Mouse (Mus musculus): ENCODE data around the gene Cachd1. TPM values are rescaled to one million over a fixed set of nuclear protein-coding genes. Genes with fewer than 3 reads are reported as not detected.

Gene Cachd1
- polyA plus RNA-seq, 1 experiment from 2014 or later, result 34.7 TPM

GRCm38 (mm10) chr4:100990996-100991395 lies 214.5 kb downstream of the Cachd1 start:
- Histone ChIP-seq H3K4me2 (replicated peaks) (no peak overlapping the region), H3K9me3 (replicated peaks) (no peaks in the 10 kb centered on the region), H3K4me3 (no peak overlapping the region), H3K36me3 (peaks cover 58% of the 10 kb centered on the region), H3K27me3 (no peaks in the 10 kb centered on the region), H3K27ac (peak overlapping the region; percentile 52; the same call in 1 of the 2 replicates), H3K4me1 (peaks cover 36% of the 10 kb centered on the region), H3K9ac (no peak overlapping the region)
- WGBS, result 37% methylated on average over 4 of the region's 4 CpGs
- peak; percentile 45; the same call in 1 of the 2 replicates for ATAC-seq (ENCODE audit: low FRiP score)

- no peak for ATAC-seq (ENCODE audit: low FRiP score)
- Histone ChIP-seq H3K9ac (no peak overlapping the region), H3K27me3 (no peaks in the 10 kb centered on the region), H3K27ac (no peak overlapping the region), H3K4me1 (peaks cover 42% of the 10 kb centered on the region), H3K36me3 (peaks cover 51% of the 10 kb centered on the region), H3K4me2 (replicated peaks) (no peak overlapping the region), H3K9me3 (replicated peaks) (no peaks in the 10 kb centered on the region), H3K4me3 (no peak overlapping the region)
- 87% methylated on average over 6 of the region's 6 CpGs for WGBS
These were observed 215.6 kb downstream of the Cachd1 start for GRCm38 (mm10) chr4:100992086-100992485.

- Histone ChIP-seq H3K27ac (peak overlapping the region; percentile 68), H3K4me2 (replicated peaks) (no peak overlapping the region), H3K4me3 (no peak overlapping the region), H3K36me3 (peaks cover 46% of the 10 kb centered on the region), H3K27me3 (no peaks in the 10 kb centered on the region), H3K4me1 (peaks cover 43% of the 10 kb centered on the region), H3K9ac (no peak overlapping the region), H3K9me3 (replicated peaks) (no peaks in the 10 kb centered on the region)
- ATAC-seq (ENCODE audit: low FRiP score), result peak; percentile 21; the same call in 1 of the 2 replicates
- WGBS, result 55% methylated on average over 18 of the region's 18 CpGs
These were observed 218.2 kb downstream of the Cachd1 start for GRCm38 (mm10) chr4:100994442-100995255.

DNA sequence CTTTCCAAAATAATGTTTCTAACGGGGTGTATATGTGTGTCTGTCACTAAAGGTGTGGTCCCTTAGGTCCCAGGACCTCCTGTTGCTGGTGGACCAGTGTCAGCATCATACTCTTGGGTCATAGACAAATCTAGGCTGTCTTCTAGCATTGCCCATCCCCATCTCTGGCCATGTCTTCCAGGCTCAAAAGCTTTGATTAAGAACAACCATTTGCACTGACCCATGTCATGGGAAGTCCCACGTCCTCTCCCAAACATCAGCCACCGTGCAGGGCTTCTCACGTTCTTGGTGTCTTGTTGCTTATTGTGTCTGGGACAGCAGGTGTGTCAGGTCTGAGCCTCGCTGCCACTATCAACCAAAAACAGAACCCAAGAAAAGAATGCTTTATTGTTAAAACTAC lies 219.1 kb downstream of the Cachd1 start:
- H3K36me3 ChIP-seq, result peaks cover 37% of the 10 kb centered on the region
- no peaks in the 10 kb centered on the region for H3K9me3 ChIP-seq (replicated peaks)
- WGBS, result 75% methylated on average over 5 of the region's 5 CpGs
- no peaks in the 10 kb centered on the region for H3K27me3 ChIP-seq
- no peak for ATAC-seq (ENCODE audit: low FRiP score)
- no peak overlapping the region for H3K4me3 ChIP-seq
- H3K4me2 ChIP-seq (replicated peaks), result no peak overlapping the region
- peak overlapping the region; percentile 30; the same call in 1 of the 2 replicates for H3K27ac ChIP-seq
- H3K9ac ChIP-seq, result no peak overlapping the region
- peaks cover 35% of the 10 kb centered on the region for H3K4me1 ChIP-seq

GRCm38 (mm10) chr4:100996060-100996651 lies 219.7 kb downstream of the Cachd1 start:
- no peak overlapping the region for H3K4me3 ChIP-seq
- no peak for ATAC-seq (ENCODE audit: low FRiP score)
- H3K9ac ChIP-seq, result no peak overlapping the region
- peaks cover 31% of the 10 kb centered on the region for H3K4me1 ChIP-seq
- no peak overlapping the region for H3K4me2 ChIP-seq (replicated peaks)
- WGBS, result 50% methylated on average over 4 of the region's 4 CpGs
- H3K9me3 ChIP-seq (replicated peaks), result no peaks in the 10 kb centered on the region
- H3K36me3 ChIP-seq, result peaks cover 36% of the 10 kb centered on the region
- H3K27me3 ChIP-seq, result no peaks in the 10 kb centered on the region
- H3K27ac ChIP-seq, result no peak overlapping the region

GRCm38 (mm10) chr4:100998145-100998544 lies 221.7 kb downstream of the Cachd1 start:
- WGBS, result 31% methylated on average over 2 of the region's 2 CpGs
- H3K27ac ChIP-seq, result no peak overlapping the region
- ATAC-seq (ENCODE audit: low FRiP score), result no peak

DNA sequence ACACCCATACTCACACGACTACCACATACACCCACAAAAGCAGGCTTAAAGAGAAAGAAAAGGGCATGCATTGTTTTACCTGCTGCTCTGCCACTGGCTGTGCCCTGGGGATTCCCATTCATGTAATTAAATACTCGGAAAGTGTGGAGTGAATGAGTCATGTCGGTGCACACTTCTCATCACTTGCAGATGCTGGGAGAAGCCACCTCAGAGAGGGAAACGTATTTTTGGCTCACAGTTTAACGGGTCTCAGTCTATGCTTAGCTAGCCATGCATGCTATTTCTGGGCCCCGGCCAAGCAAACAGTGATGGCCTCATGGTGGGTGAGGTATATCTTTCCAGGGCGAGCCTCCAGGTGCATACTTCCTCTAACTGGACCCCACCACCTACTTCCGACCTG lies 222.4 kb downstream of the Cachd1 start:
- H3K36me3 ChIP-seq, result peaks cover 30% of the 10 kb centered on the region
- 89% methylated on average over 8 of the region's 8 CpGs for WGBS

More at GRCm38 (mm10) chr4:100998145-100998544, 221.7 kb downstream of the Cachd1 start:
- no peak overlapping the region for H3K4me2 ChIP-seq (replicated peaks)
- no peak overlapping the region for H3K9ac ChIP-seq
- peaks cover 27% of the 10 kb centered on the region for H3K4me1 ChIP-seq
- H3K9me3 ChIP-seq (replicated peaks), result no peaks in the 10 kb centered on the region
- H3K4me3 ChIP-seq, result no peak overlapping the region
- H3K27me3 ChIP-seq, result no peaks in the 10 kb centered on the region
- peaks cover 29% of the 10 kb centered on the region for H3K36me3 ChIP-seq

GRCm38 (mm10) chr4:101000622-101001021 lies 224.1 kb downstream of the Cachd1 start:
- Histone ChIP-seq H3K4me2 (replicated peaks) (no peak overlapping the region), H3K4me1 (peaks cover 9% of the 10 kb centered on the region; the same call in 1 of the 2 replicates), H3K9me3 (replicated peaks) (no peaks in the 10 kb centered on the region), H3K36me3 (peaks cover 21% of the 10 kb centered on the region), H3K4me3 (no peak overlapping the region), H3K27me3 (no peaks in the 10 kb centered on the region), H3K9ac (no peak overlapping the region), H3K27ac (no peak overlapping the region)
- ATAC-seq (ENCODE audit: low FRiP score), result no peak
- WGBS, result 96% methylated on average over 3 of the region's 3 CpGs

More for the DNA sequence above, 222.4 kb downstream of the Cachd1 start:
- H3K9ac ChIP-seq, result no peak overlapping the region
- H3K27ac ChIP-seq, result no peak overlapping the region
- H3K27me3 ChIP-seq, result no peaks in the 10 kb centered on the region
- no peaks in the 10 kb centered on the region for H3K9me3 ChIP-seq (replicated peaks)
- peaks cover 22% of the 10 kb centered on the region for H3K4me1 ChIP-seq
- H3K4me2 ChIP-seq (replicated peaks), result no peak overlapping the region
- H3K4me3 ChIP-seq, result no peak overlapping the region
- ATAC-seq (ENCODE audit: low FRiP score), result no peak

GRCm38 (mm10) chr4:101001073-101001472 lies 224.6 kb downstream of the Cachd1 start:
- 77% methylated on average over 6 of the region's 6 CpGs for WGBS
- Histone ChIP-seq H3K4me1 (0 out of 2 replicates have a peak, but pooled peaks cover 6% of the 10 kb centered on the region), H3K4me2 (replicated peaks) (no peak overlapping the region), H3K4me3 (no peak overlapping the region), H3K9me3 (replicated peaks) (no peaks in the 10 kb centered on the region), H3K27me3 (no peaks in the 10 kb centered on the region), H3K36me3 (peaks cover 24% of the 10 kb centered on the region), H3K27ac (no peak overlapping the region), H3K9ac (no peak overlapping the region)
- no peak for ATAC-seq (ENCODE audit: low FRiP score)

DNA sequence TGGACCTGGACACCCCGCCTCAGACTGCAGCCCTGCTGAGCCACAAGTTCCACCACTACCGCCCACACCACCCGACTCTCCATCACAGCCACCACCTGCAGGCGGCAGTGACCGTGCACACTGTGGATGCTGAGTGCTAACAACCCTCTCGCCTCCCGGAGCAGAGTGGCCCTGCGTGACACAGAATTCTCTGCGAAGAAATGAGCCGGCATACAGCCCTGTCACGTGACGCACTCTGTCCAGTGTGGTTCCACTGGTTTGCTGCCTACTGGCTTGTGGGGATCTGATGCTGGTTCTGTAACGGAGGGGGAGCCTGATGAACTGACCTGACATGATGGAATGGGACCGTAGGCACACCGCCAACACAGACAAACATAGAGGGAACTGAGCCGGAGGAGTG lies 226.5 kb downstream of the Cachd1 start:
- no peaks in the 10 kb centered on the region for H3K4me1 ChIP-seq
- H3K36me3 ChIP-seq, result peaks cover 34% of the 10 kb centered on the region
- no peaks in the 10 kb centered on the region for H3K27me3 ChIP-seq

GRCm38 (mm10) chr4:101008362-101008769 lies 231.9 kb downstream of the Cachd1 start:
- H3K9me3 ChIP-seq (replicated peaks), result no peaks in the 10 kb centered on the region
- no peak overlapping the region for H3K9ac ChIP-seq
- no peak overlapping the region for H3K4me3 ChIP-seq
- no peak overlapping the region for H3K27ac ChIP-seq
- peaks cover 21% of the 10 kb centered on the region for H3K36me3 ChIP-seq
- WGBS, result 72% methylated on average over 5 of the region's 5 CpGs
- H3K4me2 ChIP-seq (replicated peaks), result no peak overlapping the region
- no peaks in the 10 kb centered on the region for H3K27me3 ChIP-seq
- no peak for ATAC-seq (ENCODE audit: low FRiP score)
- no peaks in the 10 kb centered on the region for H3K4me1 ChIP-seq

More for the DNA sequence above, 226.5 kb downstream of the Cachd1 start:
- Histone ChIP-seq H3K4me2 (replicated peaks) (no peak overlapping the region), H3K27ac (no peak overlapping the region), H3K9ac (no peak overlapping the region), H3K9me3 (replicated peaks) (no peaks in the 10 kb centered on the region), H3K4me3 (no peak overlapping the region)
- 95% methylated on average over 16 of the region's 16 CpGs for WGBS
- no peak for ATAC-seq (ENCODE audit: low FRiP score)

GRCm38 (mm10) chr4:101009092-101009491 lies 232.6 kb downstream of the Cachd1 start:
- no peak overlapping the region for H3K27ac ChIP-seq
- 84% methylated on average over 4 of the region's 4 CpGs for WGBS
- H3K4me1 ChIP-seq, result no peaks in the 10 kb centered on the region
- ATAC-seq (ENCODE audit: low FRiP score), result no peak
- no peak overlapping the region for H3K9ac ChIP-seq
- no peak overlapping the region for H3K4me3 ChIP-seq
- H3K4me2 ChIP-seq (replicated peaks), result no peak overlapping the region
- peaks cover 19% of the 10 kb centered on the region; the same call in 1 of the 2 replicates for H3K36me3 ChIP-seq
- H3K9me3 ChIP-seq (replicated peaks), result no peaks in the 10 kb centered on the region
- no peaks in the 10 kb centered on the region for H3K27me3 ChIP-seq

Data from hindbrain, embryonic 12.5 days (tissue).